Mouse (Mus musculus) liver, adult 2 months (tissue): ENCODE measurements at regions not wholly inside any gene's neighbourhood (a gene's known extent, or its start where the extent isn't known, plus 50 kb on each side); places are given as distances from the start of the nearest gene placed in this dataset.

Experiments used
- DNase-seq: peaks from one replicate; pipeline ENCODE4 v3.0.0-alpha.2; 2011; ENCODE audit warnings: low read depth, low spot score; ENCODE audit errors: extremely low read depth
- H3K27ac ChIP-seq: fragments of 200-500 bp; replicated peaks from 2 replicates; pipeline ENCODE4 v1.5.1; 2012; ENCODE audit warnings: low read depth, mild to moderate bottlenecking, control low read depth, inconsistent platforms, low read length; ENCODE audit not compliant: insufficient read depth
- H3K27me3 ChIP-seq: fragments of 200-500 bp; 2 replicates; pipeline ENCODE4 v1.6.1; 2012; ENCODE audit warnings: mild to moderate bottlenecking, moderate library complexity, low read length, inconsistent platforms; ENCODE audit not compliant: control insufficient read depth, insufficient read depth
- H3K36me3 ChIP-seq: fragments of 200-500 bp; 2 replicates; pipeline ENCODE4 v1.6.1; 2012; ENCODE audit warnings: low read length, inconsistent platforms; ENCODE audit not compliant: control insufficient read depth, insufficient read depth
- H3K4me1 ChIP-seq: fragments of 200-500 bp; 2 replicates; pipeline ENCODE4 v1.6.1; 2011; ENCODE audit warnings: low read length; ENCODE audit not compliant: control insufficient read depth, insufficient read depth
- H3K4me3 ChIP-seq: fragments of 200-500 bp; 2 replicates; pipeline ENCODE4 v1.5.1; 2011; ENCODE audit warnings: low read depth, mild to moderate bottlenecking, control low read depth, low read length, moderate library complexity; ENCODE audit not compliant: insufficient read depth
- H3K79me2 ChIP-seq: fragments of 200-500 bp; 2 replicates; pipeline ENCODE4 v1.6.1; 2012; ENCODE audit warnings: inconsistent platforms, mild to moderate bottlenecking, low read length, moderate library complexity; ENCODE audit not compliant: control insufficient read depth, insufficient read depth
- H3K9ac ChIP-seq: fragments of 200-500 bp; 2 replicates; pipeline ENCODE4 v1.6.1; 2012; ENCODE audit warnings: low read depth, mild to moderate bottlenecking, control low read depth, inconsistent platforms, low read length
- CTCF ChIP-seq: fragments of 200-500 bp; IDR thresholded peaks from 2 replicates; pipeline ENCODE4 v1.5.1; 2011; ENCODE audit warnings: low read depth, low read length, control low read depth
- POLR2A ChIP-seq: fragments of 200-500 bp; IDR thresholded peaks from 2 replicates; pipeline ENCODE4 v1.6.1; 2011; ENCODE audit warnings: low read length, control low read depth; ENCODE audit not compliant: insufficient read depth; ENCODE audit errors: extremely low read depth
- WGBS: fragments of 180-500 bp; shearing (Covaris S2); methylation state at CpG from one replicate; pipeline ENCODE4 v1.1.7; 2018; 5-methylcytosine and 5-hydroxymethylcytosine counted together

- Histone ChIP-seq H3K27me3 (no peaks in the 10 kb centered on the region), H3K9ac (no peak overlapping the region), H3K79me2 (no peaks in the 10 kb centered on the region), H3K36me3 (no peaks in the 10 kb centered on the region), H3K4me3 (no peak overlapping the region), H3K27ac (no peak overlapping the region), H3K4me1 (no peaks in the 10 kb centered on the region)
- WGBS: 90% methylated on average over 10 of the region's 10 CpGs
- no peak for DNase-seq
- TF ChIP-seq CTCF (no peak), POLR2A (no peak)
Observed at GRCm38 (mm10) chr6:84409863-84410513, 183.7 kb downstream of the Cyp26b1 start.

DNA sequence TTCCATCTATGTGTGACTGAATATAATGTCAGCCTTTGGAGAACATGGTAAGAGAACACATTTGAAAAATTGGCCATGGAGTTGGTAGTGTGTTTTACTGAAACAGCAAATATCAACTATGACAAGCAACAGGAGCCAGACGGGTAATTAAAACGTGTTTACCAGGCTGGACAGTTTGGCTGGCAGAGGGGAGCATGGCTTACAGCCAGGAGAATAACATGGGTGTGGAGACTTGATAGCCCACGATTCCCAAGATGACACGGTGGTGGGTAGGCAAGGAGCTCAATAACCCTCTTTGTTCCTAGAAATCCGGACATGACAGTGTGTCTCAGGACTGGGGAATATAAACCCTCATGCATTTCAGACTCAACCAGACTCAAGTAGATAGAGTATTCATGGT is 185.2 kb downstream of the Cyp26b1 start:
- H3K36me3 ChIP-seq: no peaks in the 10 kb centered on the region
- no peak for DNase-seq
- no peak overlapping the region for H3K27ac ChIP-seq
- 78% methylated on average over 5 of the region's 5 CpGs for WGBS
- no peak overlapping the region for H3K9ac ChIP-seq
- no peaks in the 10 kb centered on the region for H3K27me3 ChIP-seq
- TF ChIP-seq POLR2A: no peak
- no peak for TF ChIP-seq CTCF
- no peaks in the 10 kb centered on the region for H3K79me2 ChIP-seq
- H3K4me3 ChIP-seq: no peak overlapping the region
- H3K4me1 ChIP-seq: no peaks in the 10 kb centered on the region

- no peaks in the 10 kb centered on the region for H3K79me2 ChIP-seq
- no peaks in the 10 kb centered on the region for H3K36me3 ChIP-seq
- TF ChIP-seq CTCF (peak; percentile 66), POLR2A (no peak)
- H3K27ac ChIP-seq: no peak overlapping the region
- no peaks in the 10 kb centered on the region for H3K27me3 ChIP-seq
- no peak overlapping the region for H3K4me3 ChIP-seq
- no peaks in the 10 kb centered on the region for H3K4me1 ChIP-seq
- WGBS: 9% methylated on average over 6 of the region's 6 CpGs
- peak; percentile 22 for DNase-seq
- H3K9ac ChIP-seq: no peak overlapping the region
Observed at GRCm38 (mm10) chr6:84407773-84408172, 185.9 kb downstream of the Cyp26b1 start.

- Histone ChIP-seq H3K9ac (no peak overlapping the region), H3K79me2 (no peaks in the 10 kb centered on the region), H3K27ac (no peak overlapping the region), H3K27me3 (no peaks in the 10 kb centered on the region), H3K36me3 (no peaks in the 10 kb centered on the region), H3K4me1 (no peaks in the 10 kb centered on the region), H3K4me3 (no peak overlapping the region)
- no peak for TF ChIP-seq POLR2A
- peak; percentile 32; the same call in 1 of the 2 replicates for TF ChIP-seq CTCF
- peak; percentile 3 for DNase-seq
- 53% methylated on average over 4 of the region's 4 CpGs for WGBS
Observed at GRCm38 (mm10) chr6:84404695-84405094, 189.0 kb downstream of the Cyp26b1 start.

DNA sequence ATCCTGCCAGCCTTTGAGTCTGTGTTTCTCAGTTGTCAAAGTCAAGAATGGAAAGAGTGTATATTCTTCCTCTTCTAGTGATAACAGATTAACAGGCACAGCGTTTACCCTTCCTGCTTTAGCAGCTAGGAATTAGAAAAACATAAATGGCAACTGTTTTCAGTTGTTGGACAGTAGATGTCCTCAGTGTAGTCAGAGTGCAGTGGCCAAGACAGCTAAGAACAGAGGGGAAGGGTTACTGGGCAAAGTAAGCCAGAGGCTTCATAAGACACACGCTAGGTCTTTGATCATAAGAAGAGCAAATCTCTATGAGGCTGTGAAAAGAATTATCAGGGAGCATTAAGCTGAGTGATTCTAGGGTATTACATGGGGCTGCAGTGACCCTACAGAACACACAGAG is 191.3 kb downstream of the Cyp26b1 start:
- H3K27me3 ChIP-seq: peaks cover 2% of the 10 kb centered on the region; the same call in 1 of the 2 replicates
- DNase-seq: no peak
- no peak overlapping the region for H3K9ac ChIP-seq
- H3K36me3 ChIP-seq: no peaks in the 10 kb centered on the region
- 66% methylated on average over 2 of the region's 2 CpGs for WGBS
- H3K27ac ChIP-seq: no peak overlapping the region
- H3K79me2 ChIP-seq: no peaks in the 10 kb centered on the region
- TF ChIP-seq POLR2A (no peak), CTCF (no peak)
- no peak overlapping the region for H3K4me3 ChIP-seq
- no peaks in the 10 kb centered on the region for H3K4me1 ChIP-seq

DNA sequence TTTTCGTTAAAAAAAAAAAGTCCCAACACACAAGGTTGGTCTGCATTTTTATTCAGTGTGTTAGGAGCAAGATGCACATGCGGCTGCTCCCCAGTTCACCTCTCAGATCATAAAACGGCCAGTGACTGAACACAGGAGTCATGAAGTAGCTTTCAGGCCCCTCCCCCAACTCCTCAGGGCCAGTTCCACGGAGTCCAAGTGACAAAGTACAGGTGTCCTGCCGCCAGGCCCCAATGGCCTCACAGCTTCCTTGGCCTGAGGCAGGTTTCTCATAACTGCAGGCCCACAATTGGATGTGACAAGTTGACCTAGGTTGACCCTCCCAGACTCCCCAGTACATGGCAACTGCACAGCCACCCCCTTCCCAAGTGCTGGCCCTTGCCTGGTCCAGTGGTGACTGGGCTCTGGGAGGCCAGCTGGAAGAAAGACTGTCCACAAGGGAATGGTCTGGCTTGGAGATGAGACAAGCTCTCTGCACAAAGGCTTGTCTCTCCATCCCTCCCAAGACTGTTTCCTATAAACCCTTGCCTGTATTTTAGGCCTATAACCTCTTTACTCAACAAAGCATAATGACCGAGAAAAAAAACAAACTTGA is 199.1 kb downstream of the Cyp26b1 start:
- no peak overlapping the region for H3K4me3 ChIP-seq
- no peak overlapping the region for H3K9ac ChIP-seq
- DNase-seq: no peak
- H3K27ac ChIP-seq: no peak overlapping the region
- H3K27me3 ChIP-seq: peaks cover 2% of the 10 kb centered on the region; the same call in 1 of the 2 replicates
- no peaks in the 10 kb centered on the region; the same call in 1 of the 2 replicates for H3K4me1 ChIP-seq
- no peaks in the 10 kb centered on the region for H3K36me3 ChIP-seq
- TF ChIP-seq CTCF (no peak), POLR2A (no peak)
- WGBS: 80% methylated on average over 6 of the region's 6 CpGs
- H3K79me2 ChIP-seq: no peaks in the 10 kb centered on the region
